Mouse (Mus musculus) megakaryocyte, embryonic 14.5 days (primary cell): ENCODE results near the gene Kcnt1. TPM values are rescaled to one million over a fixed set of nuclear protein-coding genes. Genes with fewer than 3 reads are reported as not detected.
"Not testable (repeated sequence)": the region's sequence is repeated elsewhere in the genome, so short reads cannot be mapped to it uniquely, and the experiment has no call there.

Source experiments
- H3K27me3 ChIP-seq: replicated peaks from 2 replicates; pipeline ENCODE3; 2012; ENCODE audit warnings: inconsistent platforms
- H3K36me3 ChIP-seq: replicated peaks from 2 replicates; pipeline ENCODE3; 2012; ENCODE audit warnings: low read length, inconsistent platforms, mixed read lengths
- H3K4me1 ChIP-seq: 2 replicates; pipeline ENCODE4 v1.6.1; 2012; ENCODE audit warnings: inconsistent platforms
- H3K4me3 ChIP-seq: replicated peaks from 2 replicates; pipeline ENCODE3; 2012; ENCODE audit warnings: moderate library complexity, mild to moderate bottlenecking, inconsistent platforms
- H3K9me3 ChIP-seq: 2 replicates; pipeline ENCODE4 v1.6.1; 2012; ENCODE audit warnings: inconsistent platforms
- FLI1 ChIP-seq: IDR thresholded peaks from 2 replicates; pipeline ENCODE4 v1.6.1; 2012; ENCODE audit warnings: low read length, inconsistent platforms, mixed read lengths
- GATA1 ChIP-seq: IDR thresholded peaks from 3 replicates; pipeline ENCODE4 v1.6.1; 2012; ENCODE audit warnings: mixed read lengths, low read length, inconsistent platforms, borderline replicate concordance
- polyA plus RNA-seq: library from polyadenylated mRNA; stranded (reverse); fragments of >175 nt; gene quantifications from 2 replicates; pipeline ENCODE4 v1.2.3, GENCODE M21; 2012; ENCODE audit warnings: low replicate concordance; ENCODE audit not compliant: insufficient read depth

Kcnt1 gene
- not detected in 2 replicates for polyA plus RNA-seq

DNA sequence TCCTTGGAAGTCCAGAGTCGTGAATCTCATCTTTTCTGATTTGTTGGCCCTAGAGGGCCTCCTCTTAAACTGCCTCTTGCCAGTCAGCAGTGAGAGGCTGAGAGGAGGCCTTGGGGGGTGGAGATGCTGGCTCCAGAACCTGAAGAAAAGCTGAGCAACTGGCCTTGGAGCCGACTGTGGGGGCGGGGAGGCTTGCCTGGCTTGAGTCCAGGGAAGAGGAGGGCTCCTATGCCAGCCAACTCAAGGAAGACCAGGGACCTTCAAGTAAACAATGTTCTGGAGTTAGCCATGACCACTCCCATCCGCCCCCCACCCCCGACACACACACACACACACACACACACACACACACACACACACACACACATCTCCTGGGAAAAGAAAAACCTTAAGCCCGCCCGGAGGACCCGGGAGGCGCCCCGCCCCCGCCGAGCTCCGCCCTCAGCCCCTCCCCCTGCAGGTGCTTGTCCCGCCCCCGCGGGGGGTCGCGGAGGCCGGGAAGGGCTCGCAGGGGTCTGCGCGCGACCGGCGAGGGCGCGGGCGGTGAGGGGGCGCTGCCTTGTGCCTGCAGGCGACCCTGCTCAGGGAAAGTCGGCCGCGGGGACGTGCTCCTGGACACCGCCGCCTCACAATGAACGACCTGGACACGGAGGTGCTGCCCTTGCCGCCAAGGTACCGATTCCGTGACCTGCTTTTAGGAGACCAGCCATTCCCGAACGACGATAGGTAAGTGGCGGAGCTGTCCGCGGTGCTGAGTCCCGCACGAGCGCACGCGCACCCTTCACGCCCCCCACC, at the start of gene Kcnt1:
Gene Kcnt1, plus strand, starts transcription at position 398 of the 795 bp plus-strand sequence.
- Histone ChIP-seq H3K4me1 (peaks cover 29% of the 10 kb centered on the region), H3K27me3 (peaks cover 90% of the 10 kb centered on the region), H3K9me3 (peaks cover 11% of the 10 kb centered on the region), H3K4me3 (peak within 1 kb of the TSS; percentile 64), H3K36me3 (no peaks in the 10 kb centered on the region)
- TF ChIP-seq GATA1 (no peak), FLI1 (no peak)

DNA sequence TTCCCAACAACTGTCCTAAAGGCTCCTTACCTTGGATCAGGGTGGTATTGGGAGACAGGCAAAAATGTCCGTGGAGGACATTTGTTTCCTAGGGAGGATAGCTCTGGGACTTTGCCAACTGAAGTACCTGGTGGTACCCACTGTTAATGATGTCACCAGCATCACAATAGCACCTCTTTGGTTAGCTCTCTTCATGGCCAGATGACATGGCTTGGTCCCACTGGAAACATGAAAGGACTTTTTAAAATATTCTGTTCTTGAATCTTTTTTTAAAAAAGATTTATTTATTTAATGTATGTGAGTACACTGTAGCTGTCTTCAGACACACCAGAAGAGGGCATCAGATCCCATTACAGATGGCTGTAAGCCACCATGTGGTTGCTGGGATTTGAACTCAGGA, 47.8 kb upstream of the Kcnt1 start, which contains the start of gene Glt6d1:
Gene Glt6d1, minus strand, starts transcription at position 101 of the 400 bp plus-strand sequence.
- H3K4me1 ChIP-seq, H3K4me3 ChIP-seq, H3K36me3 ChIP-seq: not testable (repeated sequence)
- H3K9me3 ChIP-seq = peaks cover 45% of the 10 kb centered on the region
- H3K27me3 ChIP-seq = peaks cover 64% of the 10 kb centered on the region

DNA sequence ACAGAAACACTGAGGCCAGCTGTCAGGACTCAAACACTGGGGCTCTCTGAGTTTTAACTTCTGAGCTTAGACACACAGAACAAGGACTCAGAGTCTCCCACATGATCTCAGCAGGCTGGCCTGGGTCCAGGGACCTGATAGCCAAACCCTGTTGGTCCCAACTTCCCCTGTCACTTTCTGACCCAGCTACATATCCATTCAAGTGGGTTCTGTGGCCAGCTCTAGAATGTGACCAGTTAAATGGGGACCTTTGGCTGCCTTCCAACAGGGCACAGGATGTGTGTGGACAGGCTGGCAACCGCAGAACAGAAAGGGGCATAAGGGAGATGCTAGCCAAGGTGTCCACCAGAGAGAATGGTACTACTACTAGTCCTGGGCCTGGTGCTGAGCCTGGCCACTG, 40.7 kb upstream of the Kcnt1 start, which contains the start of gene Lcn9:
Gene Lcn9, plus strand, starts transcription at position 348 of the 400 bp plus-strand sequence.
- Histone ChIP-seq H3K36me3 (no peaks in the 10 kb centered on the region), H3K9me3 (peaks cover 30% of the 10 kb centered on the region), H3K4me1 (peaks cover 43% of the 10 kb centered on the region), H3K4me3 (no peak within 1 kb of the TSS), H3K27me3 (peaks cover 69% of the 10 kb centered on the region)
- TF ChIP-seq FLI1 = no peak
- no peak for TF ChIP-seq GATA1

DNA sequence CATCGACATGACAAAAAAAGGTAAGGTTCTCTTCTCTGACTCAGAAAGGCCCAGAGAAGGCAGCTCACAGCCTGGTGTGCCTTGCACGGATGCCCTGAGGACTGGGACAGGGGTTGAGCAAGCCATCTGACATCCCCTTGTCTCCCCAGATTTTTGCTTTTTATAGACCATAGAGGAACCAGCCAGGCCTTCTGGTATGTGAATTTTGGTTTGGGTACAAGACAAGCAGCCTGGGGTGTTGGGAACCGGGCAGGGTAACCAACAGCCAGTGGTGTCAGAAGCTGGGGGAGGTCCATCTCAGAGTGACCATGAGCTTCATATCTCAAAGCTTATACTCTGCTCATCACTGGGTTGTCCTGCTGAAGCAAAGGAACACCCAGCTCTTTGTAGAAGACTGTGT, 38.8 kb upstream of the Kcnt1 start:
- Histone ChIP-seq H3K4me3 (no peak overlapping the region), H3K36me3 (no peaks in the 10 kb centered on the region), H3K9me3 (peaks cover 18% of the 10 kb centered on the region), H3K27me3 (peaks cover 57% of the 10 kb centered on the region), H3K4me1 (peaks cover 56% of the 10 kb centered on the region)
- no peak for TF ChIP-seq FLI1
- TF ChIP-seq GATA1 = no peak

DNA sequence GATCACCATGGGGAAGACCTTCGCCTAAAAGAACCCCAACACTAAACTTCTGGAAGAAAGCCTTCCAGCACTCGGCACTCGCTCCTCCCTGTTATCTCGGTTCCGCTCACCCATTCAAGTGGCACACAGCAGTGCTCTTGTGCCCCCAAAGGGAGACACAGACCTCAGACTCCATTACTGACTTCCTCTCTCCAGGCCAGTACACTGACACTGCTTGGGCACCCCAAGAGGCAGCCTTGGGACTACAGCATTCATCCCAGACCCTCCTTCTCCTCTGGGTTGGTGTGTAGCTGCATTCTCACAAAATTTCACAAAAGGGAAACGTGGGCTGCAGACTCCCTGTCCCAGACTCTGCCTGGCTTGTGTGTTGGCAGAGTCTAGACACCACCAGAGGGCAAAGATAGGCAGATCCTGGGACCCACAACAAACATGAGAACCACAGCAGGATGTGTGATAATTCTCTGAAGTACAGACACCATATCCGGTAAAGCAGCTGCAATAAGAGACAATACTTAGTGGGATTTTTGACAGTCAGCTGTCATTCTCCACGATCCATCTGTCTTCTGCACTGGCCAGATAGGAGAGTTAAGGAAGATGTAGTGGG, 35.1 kb upstream of the Kcnt1 start:
- Histone ChIP-seq H3K4me3 (peak overlapping the region; percentile 44), H3K9me3 (no peaks in the 10 kb centered on the region), H3K36me3 (no peaks in the 10 kb centered on the region), H3K27me3 (peaks cover 42% of the 10 kb centered on the region), H3K4me1 (peaks cover 63% of the 10 kb centered on the region)
- TF ChIP-seq FLI1 (no peak), GATA1 (no peak)

DNA sequence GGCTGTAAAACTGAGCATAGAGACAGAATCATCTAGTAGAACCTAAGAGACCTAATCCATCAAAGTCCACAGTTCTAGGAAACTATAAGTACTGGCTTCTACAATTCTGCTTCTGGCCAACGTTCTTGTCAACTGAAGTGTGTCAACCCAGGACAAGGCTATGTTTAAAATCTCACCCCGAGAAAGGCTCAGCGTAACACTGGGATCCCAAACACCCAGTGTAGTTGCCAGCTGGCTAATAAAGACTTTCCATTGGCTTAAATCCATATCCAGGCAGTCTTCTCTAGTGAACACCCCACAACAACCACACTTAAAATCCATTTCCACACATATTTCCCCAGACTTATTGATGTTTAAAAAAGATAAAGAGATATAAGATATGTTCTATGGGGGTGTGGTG, 32.7 kb upstream of the Kcnt1 start:
- TF ChIP-seq FLI1 (no peak), GATA1 (no peak)
- Histone ChIP-seq H3K4me3 (no peak overlapping the region), H3K4me1 (peaks cover 55% of the 10 kb centered on the region), H3K9me3 (no peaks in the 10 kb centered on the region), H3K27me3 (peaks cover 41% of the 10 kb centered on the region), H3K36me3 (no peaks in the 10 kb centered on the region)

DNA sequence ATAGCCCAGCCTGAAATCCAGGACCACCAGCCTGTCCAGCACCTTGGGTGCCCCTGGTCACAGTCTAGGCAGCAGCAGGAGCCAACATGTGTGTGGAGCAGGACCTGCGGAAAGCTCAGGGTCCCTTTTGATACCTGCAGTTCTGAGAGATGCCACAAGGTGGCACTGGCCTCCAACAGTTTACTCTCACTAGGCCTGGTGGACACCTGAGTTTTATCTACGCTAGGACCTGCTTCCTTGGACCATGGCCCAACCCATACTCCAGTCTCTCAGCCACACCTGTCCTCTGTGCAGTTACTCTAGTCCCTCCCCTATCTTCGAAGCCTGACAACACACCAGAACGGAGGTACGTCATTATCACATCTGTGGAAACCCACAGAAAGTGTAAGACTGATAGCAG, 27.2 kb upstream of the Kcnt1 start:
- no peak overlapping the region for H3K4me3 ChIP-seq
- no peaks in the 10 kb centered on the region for H3K36me3 ChIP-seq
- TF ChIP-seq GATA1 (no peak), FLI1 (no peak)

DNA sequence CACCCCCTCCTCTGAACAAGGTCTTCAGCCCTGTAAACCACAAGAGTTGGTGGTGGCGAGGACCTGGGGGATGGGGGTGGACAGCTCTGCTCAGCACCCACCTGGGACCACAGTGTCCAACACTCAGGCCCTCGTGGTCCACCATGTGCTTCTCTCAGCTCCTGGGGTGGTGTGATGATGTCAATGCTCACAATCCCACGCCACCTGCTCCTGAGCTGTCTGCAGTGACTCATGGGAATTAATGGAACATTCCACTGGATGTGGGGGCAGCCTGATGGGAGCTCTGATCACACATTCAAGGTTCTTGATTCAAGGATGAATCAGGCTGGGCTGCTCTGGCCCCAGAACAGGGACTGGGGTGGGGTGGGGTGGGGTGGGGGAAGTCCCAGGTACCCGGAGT, 21.4 kb upstream of the Kcnt1 start:
- peaks cover 97% of the 10 kb centered on the region for H3K27me3 ChIP-seq
- no peaks in the 10 kb centered on the region for H3K9me3 ChIP-seq

More for the DNA sequence above, 27.2 kb upstream of the Kcnt1 start:
- no peaks in the 10 kb centered on the region for H3K9me3 ChIP-seq
- peaks cover 31% of the 10 kb centered on the region for H3K4me1 ChIP-seq
- H3K27me3 ChIP-seq = peaks cover 74% of the 10 kb centered on the region

DNA sequence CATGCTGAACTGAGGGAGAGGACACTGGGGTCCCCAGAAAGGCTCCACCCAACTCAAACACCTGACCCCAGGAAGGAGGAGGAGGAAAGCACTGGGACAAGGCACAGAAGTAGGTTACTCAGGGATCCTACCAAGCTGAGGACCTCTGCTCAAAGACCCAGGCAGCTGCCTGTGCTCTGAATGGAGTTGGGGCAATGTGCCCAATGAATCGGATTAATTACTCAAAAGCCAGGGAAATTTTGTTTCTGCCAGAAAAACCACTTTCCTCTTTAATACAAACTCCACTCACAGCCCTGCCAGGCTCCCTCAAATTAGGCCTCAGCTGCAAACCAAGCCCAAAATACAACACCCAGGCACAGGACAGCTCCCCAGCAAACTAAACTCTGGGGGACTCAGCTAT, 20.8 kb upstream of the Kcnt1 start:
- H3K36me3 ChIP-seq = no peaks in the 10 kb centered on the region
- H3K4me1 ChIP-seq = peaks cover 3% of the 10 kb centered on the region; the same call in 1 of the 2 replicates
- peaks cover 96% of the 10 kb centered on the region for H3K27me3 ChIP-seq
- H3K9me3 ChIP-seq = no peaks in the 10 kb centered on the region
- H3K4me3 ChIP-seq = no peak overlapping the region
- TF ChIP-seq FLI1 (no peak), GATA1 (no peak)

More for the DNA sequence above, 21.4 kb upstream of the Kcnt1 start:
- no peaks in the 10 kb centered on the region for H3K36me3 ChIP-seq
- peaks cover 3% of the 10 kb centered on the region; the same call in 1 of the 2 replicates for H3K4me1 ChIP-seq
- TF ChIP-seq GATA1 (no peak), FLI1 (no peak)
- H3K4me3 ChIP-seq = no peak overlapping the region

DNA sequence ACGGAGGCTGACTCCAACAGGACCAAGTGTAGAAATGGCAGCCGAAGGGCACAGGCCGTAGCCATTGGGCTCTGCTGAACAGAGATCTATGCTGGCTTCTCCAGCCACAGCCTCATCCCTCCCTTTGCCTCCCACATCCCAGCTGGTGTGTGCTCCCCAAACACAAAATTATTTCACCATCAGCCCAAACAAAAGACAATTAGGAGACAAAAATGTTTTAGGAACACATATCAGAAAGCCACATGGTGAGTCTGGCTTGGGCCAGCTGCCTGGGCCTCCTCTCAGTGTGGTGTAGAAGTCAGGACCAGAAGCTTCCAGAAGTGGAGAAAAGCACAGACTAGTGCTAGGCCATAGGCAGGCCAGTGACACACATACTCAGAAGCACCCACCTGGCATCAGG, 19.4 kb upstream of the Kcnt1 start:
- Histone ChIP-seq H3K4me3 (no peak overlapping the region), H3K36me3 (no peaks in the 10 kb centered on the region), H3K4me1 (peaks cover 3% of the 10 kb centered on the region; the same call in 1 of the 2 replicates), H3K9me3 (peaks cover 8% of the 10 kb centered on the region), H3K27me3 (peaks cover 97% of the 10 kb centered on the region)
- TF ChIP-seq GATA1 (no peak), FLI1 (no peak)
